Mouse (Mus musculus) T-cell, adult 2 months (primary cell): Measurements from ENCODE around the gene Ddx42.
A peak's percentile ranks its signal among the peaks of the same experiment; 100 is the strongest.

Experiments used
- DNase-seq: peaks from one replicate; pipeline ENCODE4 v3.0.0; 2022; ENCODE audit warnings: low spot score

Gene Ddx42

GRCm38 (mm10) chr11:106201337-106202122, 15.2 kb upstream of the Ddx42 start:
- DNase-seq: peak; percentile 33

- peak; percentile 34 for DNase-seq
These were observed 14.6 kb upstream of the Ddx42 start, which contains the start of gene Strada for GRCm38 (mm10) chr11:106202123-106202465. Strada (minus strand) TSS chr11:106202168.

GRCm38 (mm10) chr11:106212771-106213170, 4.0 kb upstream of the Ddx42 start:
- DNase-seq: no peak

- DNase-seq: no peak
These were observed 1.9 kb upstream of the Ddx42 start for GRCm38 (mm10) chr11:106214856-106215255.

- DNase-seq: no peak
These were observed 1.3 kb upstream of the Ddx42 start for GRCm38 (mm10) chr11:106215450-106215859.

GRCm38 (mm10) chr11:106215927-106216729, 598 bp upstream of the Ddx42 start, which contains the start of gene Ccdc47:
Ccdc47 (minus strand) TSS chr11:106216344.
- peak; percentile 97 for DNase-seq

GRCm38 (mm10) chr11:106220603-106221002, 3.9 kb downstream of the Ddx42 start:
- DNase-seq: no peak

GRCm38 (mm10) chr11:106233978-106234377, 17.3 kb downstream of the Ddx42 start:
- DNase-seq: peak; percentile 27

- peak; percentile 40 for DNase-seq
These were observed 30.1 kb downstream of the Ddx42 start for GRCm38 (mm10) chr11:106246834-106247233.

- no peak for DNase-seq
These were observed 32.6 kb downstream of the Ddx42 start for GRCm38 (mm10) chr11:106249326-106249725.

GRCm38 (mm10) chr11:106254767-106255166, 38.0 kb downstream of the Ddx42 start:
- DNase-seq: no peak

- no peak for DNase-seq
These were observed 38.4 kb downstream of the Ddx42 start for GRCm38 (mm10) chr11:106255174-106255573.

- peak; percentile 97 for DNase-seq
These were observed 39.1 kb downstream of the Ddx42 start, which contains the start of the genes Ftsj3 and Psmc5 for GRCm38 (mm10) chr11:106255685-106256451. Ftsj3 (minus strand) TSS chr11:106256079. Psmc5 (plus strand) TSS chr11:106256154.

- no peak for DNase-seq
These were observed 40.0 kb downstream of the Ddx42 start for GRCm38 (mm10) chr11:106256775-106257174.

GRCm38 (mm10) chr11:106260826-106261450, 44.2 kb downstream of the Ddx42 start:
- no peak for DNase-seq

GRCm38 (mm10) chr11:106263963-106264362, 47.2 kb downstream of the Ddx42 start:
- DNase-seq: no peak

- DNase-seq: no peak
These were observed 48.3 kb downstream of the Ddx42 start for GRCm38 (mm10) chr11:106264988-106265387.

- DNase-seq: no peak
These were observed 48.8 kb downstream of the Ddx42 start for GRCm38 (mm10) chr11:106265570-106265969.

GRCm38 (mm10) chr11:106266431-106266830, 49.7 kb downstream of the Ddx42 start:
- no peak for DNase-seq

- DNase-seq: no peak
These were observed 50.7 kb downstream of the Ddx42 start for GRCm38 (mm10) chr11:106267311-106267852.

GRCm38 (mm10) chr11:106267871-106268270, 51.1 kb downstream of the Ddx42 start:
- DNase-seq: no peak
